Mouse (Mus musculus) hematopoietic stem cell, adult 5-6 weeks (primary cell): ENCODE results near the gene Irgq. TPM values are rescaled to one million over a fixed set of nuclear protein-coding genes. Genes with fewer than 3 reads are reported as not detected.
A peak's percentile ranks its signal among the peaks of the same experiment; 100 is the strongest.

Experiments used
- ATAC-seq, 2 experiments: fragments of 125-278 bp in 1 of 2; replicated peaks in 1 of 2; 2 replicates each; pipeline ENCODE4 v1.8.0; 2016 to 2017; ENCODE audit warnings: inconsistent platforms in 2 of 2, mild to moderate bottlenecking in 2 of 2, moderate number of reproducible peaks in 2 of 2, low read depth in 1 of 2, moderate TSS enrichment in 1 of 2; ENCODE audit not compliant: low FRiP score in 2 of 2, poor library complexity in 2 of 2, severe bottlenecking in 2 of 2, insufficient read depth in 1 of 2, low TSS enrichment in 1 of 2
- total RNA-seq: library from RNA; stranded (forward); fragments of 172-1452, 232-1000 nt; gene quantifications from 2 replicates; pipeline ENCODE4 v1.2.3, GENCODE M21; 2017

Irgq gene
- total RNA-seq, 1 experiment from 2014 or later, result 6.8 TPM

DNA sequence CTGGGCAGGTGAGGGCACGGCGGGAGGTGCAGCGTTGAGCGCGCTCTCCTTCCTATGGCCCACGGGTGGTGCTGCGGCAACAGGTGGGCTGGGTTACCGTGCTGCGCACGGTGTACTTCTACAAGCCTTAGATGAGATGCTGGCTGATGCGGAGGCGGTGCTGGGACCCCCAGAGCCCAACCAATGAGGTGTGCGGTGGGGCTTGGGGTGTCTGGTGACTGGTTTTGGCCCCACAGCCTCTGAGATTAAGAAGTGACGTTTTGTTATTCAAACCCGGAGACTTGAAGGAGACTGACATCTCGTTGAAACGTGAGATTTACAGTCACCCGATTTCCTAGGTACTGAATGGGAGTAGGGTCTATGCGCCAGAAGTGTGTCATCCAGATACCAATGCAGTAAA, 3.8 kb downstream of the Irgq start:
- ATAC-seq, result no peak

GRCm38 (mm10) chr7:24537081-24537480, 6.6 kb downstream of the Irgq start:
- no peak for ATAC-seq

DNA sequence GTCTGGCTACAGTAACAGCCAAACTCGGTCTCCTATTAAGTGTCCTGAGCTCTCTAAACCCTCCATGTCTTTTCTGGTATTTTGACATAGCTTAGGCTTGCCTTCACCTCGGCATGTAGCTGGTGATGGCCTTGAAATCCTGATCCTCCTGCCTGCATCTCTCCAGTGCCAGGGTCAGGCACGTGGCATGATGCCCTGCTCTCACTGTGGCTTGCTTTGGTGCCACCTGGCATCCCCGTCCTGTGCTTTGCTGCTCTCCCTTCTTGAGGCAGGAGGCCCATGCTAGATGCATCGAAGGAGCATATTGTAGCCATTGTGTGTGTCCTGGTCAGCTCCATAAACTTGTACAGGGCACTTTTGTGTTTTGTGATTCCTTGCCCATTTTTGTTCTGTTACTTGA, 7.1 kb downstream of the Irgq start:
- no peak for ATAC-seq

- ATAC-seq, result no peak
These were observed 7.7 kb downstream of the Irgq start for GRCm38 (mm10) chr7:24538154-24538553.

DNA sequence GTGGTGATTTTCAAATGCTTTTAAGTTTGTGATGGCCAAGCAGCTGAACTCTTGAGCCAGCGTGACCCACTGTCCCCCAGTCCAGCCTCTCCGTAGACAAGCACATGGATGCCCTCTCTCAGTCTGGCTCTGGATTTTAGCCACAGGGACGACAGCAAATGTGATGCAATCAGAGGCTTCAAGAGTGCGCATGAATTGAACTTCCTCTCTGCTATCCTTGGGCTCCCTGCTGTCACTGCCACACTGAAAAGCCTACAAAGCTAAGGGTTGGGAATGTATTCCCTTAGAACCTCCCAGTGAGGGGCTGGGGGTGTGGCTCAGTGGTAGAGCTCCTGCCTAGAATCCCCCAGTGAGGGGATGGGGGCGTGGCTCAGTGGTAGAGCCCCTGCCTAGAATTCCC, 8.2 kb downstream of the Irgq start:
- ATAC-seq, result no peak

GRCm38 (mm10) chr7:24539686-24540085, 9.2 kb downstream of the Irgq start:
- no peak for ATAC-seq

GRCm38 (mm10) chr7:24544506-24544905, 14.0 kb downstream of the Irgq start:
- ATAC-seq, result no peak

- ATAC-seq, result no peak; a peak in 1 of 4 replicates
These were observed 15.7 kb downstream of the Irgq start, which contains the start of the genes Pinlyp and Xrcc1 for GRCm38 (mm10) chr7:24546068-24546614. Gene Pinlyp, minus strand, starts transcription at chr7:24546118. Gene Xrcc1, plus strand, starts transcription at chr7:24546289.

DNA sequence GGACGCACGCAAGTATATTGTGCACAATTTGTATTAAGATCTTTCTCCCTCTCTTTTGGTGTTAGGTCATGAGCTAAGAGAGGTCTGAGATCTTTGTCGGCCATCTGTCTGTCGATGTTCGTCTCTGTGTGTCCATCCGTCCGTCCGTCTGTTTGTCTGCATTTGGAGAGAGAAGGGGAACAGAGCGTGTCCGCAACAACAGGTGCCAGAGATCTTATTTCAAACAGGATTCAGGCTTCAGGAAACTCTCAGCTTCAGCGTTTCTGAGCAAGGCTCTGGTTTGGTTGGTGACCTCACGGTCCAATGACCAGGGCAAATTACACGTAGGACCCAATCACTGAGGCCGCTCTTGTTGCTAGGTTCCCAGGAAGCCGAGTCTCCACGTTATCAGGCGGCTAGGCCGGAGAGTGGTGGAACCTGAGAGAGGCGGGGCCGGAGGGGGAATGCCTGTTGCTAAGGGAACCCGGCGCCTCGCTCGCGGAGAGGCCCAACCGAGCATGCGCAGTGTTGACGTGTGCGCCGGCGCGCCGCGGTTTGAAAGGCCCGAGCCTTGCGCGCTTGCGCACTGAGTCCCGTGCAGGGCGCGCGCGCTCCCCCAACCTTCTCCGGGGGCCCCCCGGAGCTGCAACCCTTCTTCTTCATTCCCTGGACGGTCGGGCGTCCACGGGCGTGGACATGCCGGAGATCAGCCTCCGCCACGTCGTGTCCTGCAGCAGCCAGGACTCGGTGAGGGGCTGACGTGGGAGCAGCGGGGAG, 16.3 kb downstream of the Irgq start:
- ATAC-seq, result peak; percentile 99 to 100

GRCm38 (mm10) chr7:24547534-24548036, 17.1 kb downstream of the Irgq start:
- no peak for ATAC-seq

DNA sequence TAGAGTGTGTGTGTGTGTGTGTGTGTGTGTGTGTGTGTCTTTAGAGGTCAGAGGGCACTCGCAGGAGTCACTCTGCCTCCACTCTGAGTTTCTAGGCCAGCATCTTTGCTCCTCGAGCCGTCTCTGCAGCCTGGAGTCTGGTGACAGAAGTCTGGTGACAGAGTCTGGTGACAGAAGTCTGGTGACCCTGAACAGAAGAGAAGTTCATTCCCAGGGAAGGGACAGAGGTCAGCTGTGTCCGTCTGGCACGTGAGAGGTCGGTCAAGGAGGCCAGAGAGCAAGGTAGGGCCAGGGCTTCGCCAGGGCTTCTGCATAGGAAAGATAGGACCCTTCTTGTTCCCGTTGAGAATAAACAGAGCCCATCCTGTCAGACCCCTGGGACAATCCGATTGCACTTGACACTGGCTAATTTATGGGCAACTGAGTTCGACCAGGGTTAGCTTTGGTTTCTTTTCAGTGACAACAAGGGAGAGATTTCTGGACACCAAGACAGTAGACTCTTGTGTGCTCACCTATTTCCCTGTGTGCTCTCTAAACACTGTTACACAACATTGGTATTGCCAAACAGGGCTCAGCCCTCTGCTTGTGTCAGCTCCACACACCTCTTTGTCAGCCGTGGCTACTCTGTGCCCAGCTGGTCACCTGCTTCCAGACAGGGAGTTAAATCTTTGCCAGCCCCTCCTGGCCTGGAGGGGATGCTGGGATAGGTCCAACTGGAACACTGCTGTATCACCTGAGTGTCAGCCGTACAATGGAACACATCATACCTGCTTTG, 21.7 kb downstream of the Irgq start:
- peak in 1 of 2 experiments; percentile 32; a peak in 1 of 4 replicates for ATAC-seq

GRCm38 (mm10) chr7:24555786-24556185, 25.3 kb downstream of the Irgq start:
- no peak for ATAC-seq

DNA sequence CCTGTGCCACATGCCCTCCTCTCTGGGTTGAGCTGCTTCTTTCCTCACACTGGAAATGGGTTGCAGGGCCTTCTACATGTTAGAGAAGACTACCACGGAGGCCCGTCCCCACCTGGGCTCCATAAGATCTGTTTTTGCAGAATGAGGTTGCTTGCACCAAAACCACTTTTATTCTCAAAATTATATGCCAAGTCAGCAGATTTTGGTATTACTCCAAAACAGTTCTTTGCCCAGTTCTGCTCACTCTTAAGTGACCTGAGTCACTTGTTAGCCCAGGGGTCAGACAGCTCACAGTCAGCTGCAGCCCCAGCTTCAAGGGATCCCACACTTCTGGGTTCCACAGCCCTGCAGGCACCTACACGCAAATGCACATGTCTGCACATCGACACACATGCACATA, 31.0 kb downstream of the Irgq start:
- ATAC-seq, result no peak

DNA sequence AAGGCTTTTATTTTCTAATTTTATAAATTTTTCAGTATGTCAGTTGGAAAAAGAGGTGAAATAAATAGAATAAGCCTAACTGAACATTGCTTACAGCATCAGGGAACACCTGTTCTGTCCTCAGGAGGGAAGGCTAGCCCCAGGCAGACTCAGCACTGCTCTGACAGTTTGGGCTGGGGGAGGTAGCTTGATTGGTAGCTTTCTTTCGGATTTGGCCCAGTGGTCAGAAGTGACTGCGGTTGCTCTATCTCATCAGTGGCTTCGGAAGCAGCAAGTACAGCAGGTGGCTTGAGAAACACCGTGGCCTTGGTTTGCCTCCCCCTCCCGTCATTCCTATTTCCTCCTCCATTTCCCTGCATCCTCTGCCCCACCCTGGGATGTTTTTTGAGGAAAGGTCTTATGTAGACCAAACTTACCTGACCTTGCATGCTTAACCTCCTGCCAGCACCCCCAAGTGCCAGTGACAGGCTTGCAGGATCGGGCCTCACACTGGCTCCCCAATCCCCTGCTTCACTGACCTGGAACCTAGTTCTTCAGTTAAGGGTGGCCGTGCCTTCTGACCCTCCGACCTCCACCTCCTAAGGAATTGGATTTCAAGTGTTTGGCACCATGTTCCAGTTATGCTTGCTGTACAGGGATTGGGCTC, 32.8 kb downstream of the Irgq start:
- ATAC-seq, result no peak

DNA sequence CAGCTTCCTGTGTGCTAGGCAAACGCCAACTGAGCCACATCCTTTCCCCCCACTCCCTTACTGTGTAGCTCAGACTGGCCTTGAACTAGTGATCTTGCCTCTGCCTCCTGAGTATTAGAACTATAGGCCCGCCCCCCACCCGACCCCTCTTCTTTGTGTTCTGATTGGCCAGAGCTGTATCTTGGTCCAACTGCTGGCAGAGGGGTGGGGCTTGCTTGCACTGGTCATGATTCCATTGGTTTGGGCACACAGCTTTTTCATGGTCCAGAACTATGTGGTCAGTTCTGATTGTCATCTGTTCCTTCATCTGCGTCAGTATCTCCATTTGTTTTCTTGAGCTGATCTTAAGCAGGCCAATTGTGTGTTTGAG, 33.3 kb downstream of the Irgq start:
- no peak for ATAC-seq

- ATAC-seq, result peak; percentile 87 to 91
These were observed 34.2 kb downstream of the Irgq start for GRCm38 (mm10) chr7:24564607-24565265.

- no peak for ATAC-seq
These were observed 35.1 kb downstream of the Irgq start for GRCm38 (mm10) chr7:24565627-24566026.
